Mouse (Mus musculus) ES-Bruce4 (cell line): ENCODE measurements around the gene Lingo3.

Source experiments
- CTCF ChIP-seq: IDR thresholded peaks from one replicate; pipeline ENCODE4 v1.8.1; 2011; ENCODE audit warnings: low read depth, low read length
- EP300 ChIP-seq: IDR thresholded peaks from 2 replicates; pipeline ENCODE4 v1.6.1; 2011; ENCODE audit warnings: low read depth, low read length; ENCODE audit not compliant: insufficient read depth
- POLR2A ChIP-seq: IDR thresholded peaks from one replicate; pipeline ENCODE4 v1.8.1; 2011; ENCODE audit warnings: low read length; ENCODE audit not compliant: insufficient read depth

DNA sequence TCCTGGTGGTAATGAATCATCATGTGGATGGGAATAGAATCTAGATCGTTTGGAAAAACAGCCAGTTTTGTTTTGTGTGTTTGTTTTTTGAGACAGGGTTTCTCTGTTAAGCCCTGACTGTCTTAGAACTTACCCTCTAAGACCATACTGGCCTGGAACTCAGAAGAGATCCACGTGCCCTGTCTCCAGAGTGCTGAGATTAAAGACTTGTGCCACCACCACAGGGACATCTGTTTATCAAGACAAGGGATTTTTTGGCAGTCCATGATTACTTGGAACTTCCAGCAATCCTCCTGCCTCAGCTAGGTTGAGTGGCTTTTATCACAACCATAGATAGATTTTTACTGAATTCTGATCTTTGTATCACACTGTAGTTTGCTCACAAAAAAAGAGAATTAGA is 19.0 kb downstream of the Lingo3 start:
- no peak for TF ChIP-seq CTCF
- TF ChIP-seq EP300: no peak
- no peak for TF ChIP-seq POLR2A
